Mouse (Mus musculus) inflammation-experienced regulatory T-cells, adult 16 weeks (primary cell): Measurements from ENCODE around the gene Usp15. TPM values are rescaled to one million over a fixed set of nuclear protein-coding genes. Genes with fewer than 3 reads are reported as not detected.

Experiments used
- polyA plus RNA-seq: library from polyadenylated mRNA; unstranded; fragments of 100-300 nt; shearing (Covaris generic); gene quantifications from one replicate; pipeline ENCODE4 v1.2.1, GENCODE M21; 2017

Usp15 gene
- 143 TPM for polyA plus RNA-seq

GRCm38 (mm10) chr10:123196835-123197559 is at the start of gene Usp15:
TSS of gene Usp15 (minus strand) at chr10:123196995.

GRCm38 (mm10) chr10:123076245-123077023 is 120.4 kb downstream of the Usp15 start, which contains the start of gene Mon2:
TSS of gene Mon2 (minus strand) at chr10:123076505.

Other genes starting within 250 kb of the Usp15 start
- 20.1 TPM for gene Mon2, start 120.5 kb downstream of the Usp15 start, polyA plus RNA-seq
- not detected for gene Fam19a2, start 67.0 kb upstream of the Usp15 start, polyA plus RNA-seq